Mouse (Mus musculus) liver, postnatal 0 days (tissue): ENCODE measurements around the gene Plekhh3. TPM values are rescaled to one million over a fixed set of nuclear protein-coding genes. Genes with fewer than 3 reads are reported as not detected.

Source experiments
- ATAC-seq: fragments of 200-750 bp; cut with Nextera tagmentation; 2 replicates; pipeline ENCODE4 v1.8.0; 2017; ENCODE audit warnings: mild to moderate bottlenecking, moderate library complexity
- DNase-seq: peaks from one replicate; pipeline ENCODE4 v3.0.0-alpha.2; 2016
- H3K27ac ChIP-seq: fragments of 300-500 bp; sonication (generic); 2 replicates; pipeline ENCODE4 v1.5.1; 2014; ENCODE audit warnings: antibody characterized with exemption, moderate library complexity, mild to moderate bottlenecking, low read depth
- H3K27me3 ChIP-seq: fragments of 300-500 bp; sonication (generic); 2 replicates; pipeline ENCODE4 v1.6.1; 2014; ENCODE audit warnings: low read length, control low read depth, mixed read lengths; ENCODE audit not compliant: insufficient read depth
- H3K36me3 ChIP-seq: fragments of 300-500 bp; sonication (generic); replicated peaks from 2 replicates; pipeline ENCODE4 v1.6.1; 2014; ENCODE audit warnings: mild to moderate bottlenecking, control low read depth, low read length, moderate library complexity, mixed read lengths; ENCODE audit not compliant: insufficient read depth
- H3K4me1 ChIP-seq: fragments of 300-500 bp; sonication (generic); 2 replicates; pipeline ENCODE4 v1.6.1; 2014; ENCODE audit warnings: antibody characterized with exemption, mild to moderate bottlenecking, control low read depth; ENCODE audit not compliant: insufficient read depth
- H3K4me2 ChIP-seq: fragments of 300-500 bp; sonication (generic); 2 replicates; pipeline ENCODE4 v1.6.1; 2014; ENCODE audit warnings: low read depth, mild to moderate bottlenecking, low read length, moderate library complexity, mixed read lengths
- H3K4me3 ChIP-seq: fragments of 300-500 bp; sonication (generic); 2 replicates; pipeline ENCODE4 v1.5.1; 2014; ENCODE audit warnings: low read depth, low read length
- H3K9ac ChIP-seq: fragments of 300-500 bp; sonication (generic); replicated peaks from 2 replicates; pipeline ENCODE4 v1.6.1; 2014; ENCODE audit warnings: mild to moderate bottlenecking, moderate library complexity
- H3K9me3 ChIP-seq: fragments of 300-500 bp; sonication (generic); 2 replicates; pipeline ENCODE4 v1.6.1; 2016; ENCODE audit warnings: mild to moderate bottlenecking, control low read depth, low read length, mixed read lengths
- CTCF ChIP-seq: sonication (generic); IDR thresholded peaks from 2 replicates; pipeline ENCODE4 v1.5.1; 2016; ENCODE audit warnings: antibody characterized with exemption, low read depth
- EP300 ChIP-seq: IDR thresholded peaks from 2 replicates; pipeline ENCODE4 v1.6.1; 2016; ENCODE audit warnings: antibody characterized with exemption, low read depth, mild to moderate bottlenecking
- WGBS: fragments of 180-500 bp; shearing (Covaris S2); extraction: QIAGEN DNeasy Blood & Tissue Kit; methylation state at CpG from one replicate; pipeline ENCODE4 v1.1.7; 2014; ENCODE audit not compliant: insufficient replicate concordance; 5-methylcytosine and 5-hydroxymethylcytosine counted together
- polyA plus RNA-seq: library from polyadenylated mRNA; unstranded; fragments of >200 nt; fragmentation: Nextera tagmentation; extraction: Ambion mirVana; gene quantifications from 2 replicates; pipeline ENCODE4 v1.2.1, GENCODE M21; 2015

The Plekhh3 gene
- polyA plus RNA-seq, 1 experiment from 2014 or later = 1.6 TPM

- Histone ChIP-seq H3K4me3 (no peak overlapping the region), H3K27me3 (0 out of 2 replicates have a peak, but pooled peaks cover 2% of the 10 kb centered on the region), H3K36me3 (no peaks in the 10 kb centered on the region), H3K4me1 (peaks cover 4% of the 10 kb centered on the region), H3K4me2 (no peak overlapping the region), H3K27ac (no peak overlapping the region), H3K9ac (no peak overlapping the region), H3K9me3 (no peaks in the 10 kb centered on the region)
- no peak for ATAC-seq
- 76% methylated on average over 10 of the region's 10 CpGs for WGBS
- TF ChIP-seq CTCF = no peak
- no peak for DNase-seq
These were observed 22.4 kb downstream of the Plekhh3 start for GRCm38 (mm10) chr11:101148751-101149150.

GRCm38 (mm10) chr11:101146377-101146776, 24.8 kb downstream of the Plekhh3 start:
- 40% methylated on average over 10 of the region's 10 CpGs for WGBS
- Histone ChIP-seq H3K27ac (no peak overlapping the region), H3K9me3 (no peaks in the 10 kb centered on the region), H3K36me3 (no peaks in the 10 kb centered on the region), H3K4me2 (no peak overlapping the region), H3K4me1 (peaks cover 8% of the 10 kb centered on the region), H3K9ac (no peak overlapping the region), H3K27me3 (0 out of 2 replicates have a peak, but pooled peaks cover 2% of the 10 kb centered on the region), H3K4me3 (no peak overlapping the region)
- no peak for TF ChIP-seq EP300
- no peak for TF ChIP-seq CTCF
- ATAC-seq = no peak
- DNase-seq = no peak

GRCm38 (mm10) chr11:101143338-101144225, 27.6 kb downstream of the Plekhh3 start:
- Histone ChIP-seq H3K4me1 (peaks cover 14% of the 10 kb centered on the region), H3K27ac (no peak overlapping the region), H3K9ac (no peak overlapping the region), H3K27me3 (peaks cover 19% of the 10 kb centered on the region), H3K4me3 (peak overlapping the region; percentile 34), H3K4me2 (peak overlapping the region; percentile 70), H3K9me3 (no peaks in the 10 kb centered on the region), H3K36me3 (no peaks in the 10 kb centered on the region)
- ATAC-seq = 0 out of 2 replicates have a peak, but pooled peaks have one; percentile 23
- 17% methylated on average over 18 of the region's 19 CpGs for WGBS
- DNase-seq = no peak
- TF ChIP-seq EP300 (no peak), CTCF (no peak)

- no peak overlapping the region for H3K9ac ChIP-seq
- no peak for DNase-seq
- WGBS = 80% methylated on average over 10 of the region's 10 CpGs
- peaks cover 14% of the 10 kb centered on the region for H3K4me1 ChIP-seq
- ATAC-seq = no peak
- H3K9me3 ChIP-seq = no peaks in the 10 kb centered on the region
- no peak overlapping the region for H3K4me3 ChIP-seq
- peaks cover 19% of the 10 kb centered on the region for H3K27me3 ChIP-seq
- no peak for TF ChIP-seq CTCF
- no peak for TF ChIP-seq EP300
- H3K4me2 ChIP-seq = no peak overlapping the region
- H3K36me3 ChIP-seq = no peaks in the 10 kb centered on the region
- no peak overlapping the region for H3K27ac ChIP-seq
These were observed 28.8 kb downstream of the Plekhh3 start for GRCm38 (mm10) chr11:101142215-101142967.

GRCm38 (mm10) chr11:101141088-101141487, 30.1 kb downstream of the Plekhh3 start:
- peaks cover 17% of the 10 kb centered on the region for H3K27me3 ChIP-seq
- no peak for ATAC-seq
- 78% methylated on average over 8 of the region's 8 CpGs for WGBS

GRCm38 (mm10) chr11:101140164-101140819, 30.9 kb downstream of the Plekhh3 start:
- Histone ChIP-seq H3K9ac (peak overlapping the region; percentile 35; the same call in 1 of the 2 replicates), H3K36me3 (no peaks in the 10 kb centered on the region)

More at GRCm38 (mm10) chr11:101141088-101141487, 30.1 kb downstream of the Plekhh3 start:
- no peak for DNase-seq
- no peak overlapping the region for H3K9ac ChIP-seq
- H3K4me2 ChIP-seq = no peak overlapping the region
- no peak overlapping the region for H3K27ac ChIP-seq
- no peak overlapping the region for H3K4me3 ChIP-seq
- TF ChIP-seq EP300 = no peak
- TF ChIP-seq CTCF = no peak
- H3K36me3 ChIP-seq = no peaks in the 10 kb centered on the region
- H3K4me1 ChIP-seq = peaks cover 14% of the 10 kb centered on the region
- no peaks in the 10 kb centered on the region for H3K9me3 ChIP-seq

More at GRCm38 (mm10) chr11:101140164-101140819, 30.9 kb downstream of the Plekhh3 start:
- no peak for DNase-seq
- WGBS = 40% methylated on average over 27 of the region's 27 CpGs
- peak overlapping the region; percentile 63 for H3K4me2 ChIP-seq
- no peak for ATAC-seq
- TF ChIP-seq CTCF = no peak
- no peak for TF ChIP-seq EP300
- H3K4me1 ChIP-seq = peaks cover 14% of the 10 kb centered on the region
- peaks cover 17% of the 10 kb centered on the region for H3K27me3 ChIP-seq
- H3K4me3 ChIP-seq = peak overlapping the region; percentile 15
- H3K27ac ChIP-seq = no peak overlapping the region
- no peaks in the 10 kb centered on the region for H3K9me3 ChIP-seq
